Mouse (Mus musculus): ENCODE results near the gene Armc12.

DNA sequence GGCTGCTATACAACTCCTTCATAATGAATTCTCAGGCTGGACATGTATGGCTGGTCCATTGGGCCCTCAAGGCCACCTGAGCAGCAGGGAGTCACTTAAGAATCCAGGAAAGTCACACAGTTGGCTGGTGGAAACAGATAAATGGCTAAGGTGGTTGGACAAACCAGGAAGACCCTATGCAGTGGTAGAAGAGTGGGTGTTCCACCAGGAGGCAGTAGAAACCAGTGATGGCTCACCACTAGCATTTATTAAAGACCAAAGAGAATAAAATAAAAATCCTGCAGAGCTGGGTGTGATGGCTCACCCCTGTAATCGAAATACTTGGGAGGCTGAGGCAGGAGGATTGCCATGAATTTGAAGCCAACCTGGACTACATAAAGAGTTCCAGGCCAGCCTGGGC lies 16.3 kb downstream of the Armc12 start:
- TF ChIP-seq POLR2A (IDR thresholded peaks at IDR 0.05; ENCODE audit: insufficient read length, low read depth) (no peak), CEBPB (IDR thresholded peaks at IDR 0.05; ENCODE audit: insufficient read depth, poor library complexity, severe bottlenecking) (no peak), E2F4 (IDR thresholded peaks at IDR 0.05; ENCODE audit: insufficient read depth) (no peak), MAX (IDR thresholded peaks at IDR 0.05; ENCODE audit: low read depth) (no peak), REST (IDR thresholded peaks at IDR 0.05; ENCODE audit: insufficient read depth, insufficient read length) (no peak), TCF12 (IDR thresholded peaks at IDR 0.05; ENCODE audit: insufficient read depth, poor library complexity, severe bottlenecking) (no peak)
